Mouse (Mus musculus) lung, embryonic 16.5 days (tissue): ENCODE results near the gene Gsap. TPM values are rescaled to one million over a fixed set of nuclear protein-coding genes. Genes with fewer than 3 reads are reported as not detected.

Source experiments
- ATAC-seq: fragments of 200-750 bp; cut with Nextera tagmentation; 2 replicates; pipeline ENCODE4 v1.8.0; 2017; ENCODE audit warnings: low read depth, mild to moderate bottlenecking, moderate library complexity
- H3K27ac ChIP-seq: fragments of 300-500 bp; sonication (generic); 2 replicates; pipeline ENCODE4 v1.5.1; 2014; ENCODE audit warnings: mild to moderate bottlenecking, control low read depth, low read length
- H3K27me3 ChIP-seq: fragments of 300-500 bp; sonication (generic); 2 replicates; pipeline ENCODE4 v1.6.1; 2014; ENCODE audit warnings: low read depth, low read length, mixed read lengths; ENCODE audit not compliant: control insufficient read depth, insufficient read depth
- H3K36me3 ChIP-seq: fragments of 300-500 bp; sonication (generic); 2 replicates; pipeline ENCODE4 v1.6.1; 2014; ENCODE audit warnings: low read length; ENCODE audit not compliant: control insufficient read depth, insufficient read depth
- H3K4me1 ChIP-seq: fragments of 300-500 bp; sonication (generic); replicated peaks from 2 replicates; pipeline ENCODE4 v1.6.1; 2014; ENCODE audit warnings: low read length, mixed read lengths; ENCODE audit not compliant: control insufficient read depth, insufficient read depth
- H3K4me2 ChIP-seq: fragments of 300-500 bp; sonication (generic); 2 replicates; pipeline ENCODE4 v1.6.1; 2014; ENCODE audit warnings: low read depth, low read length, control low read depth
- H3K4me3 ChIP-seq: fragments of 300-500 bp; sonication (generic); 2 replicates; pipeline ENCODE4 v1.5.1; 2014; ENCODE audit warnings: mild to moderate bottlenecking, low read length, control low read depth
- H3K9ac ChIP-seq: fragments of 300-500 bp; sonication (generic); 2 replicates; pipeline ENCODE4 v1.6.1; 2014; ENCODE audit warnings: low read length, control low read depth
- H3K9me3 ChIP-seq: fragments of 300-500 bp; sonication (generic); 2 replicates; pipeline ENCODE4 v1.6.1; 2016; ENCODE audit warnings: low read length; ENCODE audit not compliant: control insufficient read depth
- WGBS: fragments of 180-500 bp; shearing (Covaris S2); extraction: QIAGEN DNeasy Blood & Tissue Kit; methylation state at CpG from one replicate; pipeline ENCODE4 v1.1.7; 2014; 5-methylcytosine and 5-hydroxymethylcytosine counted together
- polyA plus RNA-seq: library from polyadenylated mRNA; unstranded; fragments of >200 nt; fragmentation: Nextera tagmentation; extraction: Ambion mirVana; gene quantifications from 2 replicates; pipeline ENCODE4 v1.2.1, GENCODE M21; 2015

Gsap gene
- polyA plus RNA-seq, 1 experiment from 2014 or later = 4.9 TPM

DNA sequence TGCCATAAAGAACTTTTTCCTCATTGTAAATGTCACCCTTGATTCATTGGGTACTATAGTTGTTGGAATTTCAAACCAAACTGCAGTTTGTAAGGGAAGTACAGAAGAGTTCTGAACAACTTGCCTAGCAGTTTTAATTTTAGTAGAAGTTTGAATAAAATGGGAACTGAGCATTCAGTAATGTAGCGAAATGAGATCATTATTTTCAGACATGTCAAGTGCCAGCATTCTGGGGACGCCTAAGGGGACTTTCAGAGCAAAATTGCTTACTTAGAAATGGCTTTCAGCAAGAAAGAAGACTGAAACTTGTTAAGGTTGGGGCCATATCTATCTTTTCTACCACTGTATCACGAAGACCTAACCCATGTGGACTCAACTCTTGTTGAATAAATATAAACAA lies 172.6 kb downstream of the Gsap start:
- 71% methylated on average over 3 of the region's 3 CpGs for WGBS
- no peak overlapping the region for H3K9ac ChIP-seq
- H3K9me3 ChIP-seq = no peaks in the 10 kb centered on the region
- H3K4me1 ChIP-seq = no peaks in the 10 kb centered on the region
- no peak for ATAC-seq
- H3K4me2 ChIP-seq = no peak overlapping the region
- H3K36me3 ChIP-seq = no peaks in the 10 kb centered on the region
- no peaks in the 10 kb centered on the region for H3K27me3 ChIP-seq
- no peak overlapping the region for H3K27ac ChIP-seq
- no peak overlapping the region for H3K4me3 ChIP-seq

DNA sequence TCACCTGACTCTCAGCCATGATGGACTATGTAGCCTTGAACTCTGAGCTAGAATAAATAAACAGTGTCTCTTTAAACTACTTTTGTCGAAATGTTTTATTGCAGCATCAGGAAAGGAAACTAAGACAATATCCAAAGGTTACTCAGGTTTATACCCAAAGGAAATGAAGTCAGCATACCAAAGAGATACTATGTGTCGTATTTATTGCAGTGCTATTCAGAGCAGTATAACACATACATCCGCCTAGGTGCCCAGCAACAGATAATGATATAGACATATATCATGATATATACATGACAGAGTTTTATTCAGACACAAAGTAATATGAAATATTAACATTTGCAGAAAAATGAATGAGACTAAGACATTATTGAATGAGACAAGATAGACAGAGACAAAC lies 177.3 kb downstream of the Gsap start:
- no peak overlapping the region for H3K4me2 ChIP-seq
- no peak for ATAC-seq
- no peaks in the 10 kb centered on the region for H3K36me3 ChIP-seq
- H3K9me3 ChIP-seq = no peaks in the 10 kb centered on the region
- WGBS = 49% methylated on average over 3 of the region's 3 CpGs
- H3K27ac ChIP-seq = no peak overlapping the region
- H3K9ac ChIP-seq = no peak overlapping the region
- no peaks in the 10 kb centered on the region for H3K4me1 ChIP-seq
- no peaks in the 10 kb centered on the region for H3K27me3 ChIP-seq
- H3K4me3 ChIP-seq = no peak overlapping the region

Other genes with a start within 250 kb of the Gsap start
- gene Rsbn1l, start 229.9 kb upstream of the Gsap start, polyA plus RNA-seq = 4.4 and 5.5 TPM in 2 replicates
- 25.7 and 29.4 TPM in 2 replicates for gene Ptpn12, start 130.3 kb upstream of the Gsap start, polyA plus RNA-seq
- 5.7 and 6.7 TPM in 2 replicates for gene Fgl2, start 186.4 kb downstream of the Gsap start, polyA plus RNA-seq
- 3.6 and 3.7 TPM in 2 replicates for gene Ccdc146, start 238.4 kb downstream of the Gsap start, polyA plus RNA-seq
- 4.0 and 4.1 TPM in 2 replicates for gene Fam185a, start 238.7 kb downstream of the Gsap start, polyA plus RNA-seq